Mouse (Mus musculus) adrenal gland, adult 2 months (tissue): ENCODE measurements at regions not wholly inside any gene's neighbourhood (a gene's known extent, or its start where the extent isn't known, plus 50 kb on each side); places are given as distances from the start of the nearest gene placed in this dataset.

Experiments
- DNase-seq: peaks from one replicate; pipeline ENCODE4 v3.0.0; 2021

GRCm38 (mm10) chr15:13765411-13765810 lies 591.9 kb upstream of the Cdh6 start:
- DNase-seq, result no peak

GRCm38 (mm10) chr15:13764587-13764986 lies 591.1 kb upstream of the Cdh6 start:
- DNase-seq, result no peak

GRCm38 (mm10) chr15:13746559-13746958 lies 573.1 kb upstream of the Cdh6 start:
- no peak for DNase-seq

GRCm38 (mm10) chr15:13706276-13706675 lies 532.8 kb upstream of the Cdh6 start:
- DNase-seq, result no peak

- DNase-seq, result no peak
Measured at GRCm38 (mm10) chr15:13705187-13705586, 531.7 kb upstream of the Cdh6 start.

- no peak for DNase-seq
Measured at GRCm38 (mm10) chr15:13668193-13668592, 494.7 kb upstream of the Cdh6 start.

GRCm38 (mm10) chr15:13667278-13667677 lies 493.8 kb upstream of the Cdh6 start:
- DNase-seq, result no peak

GRCm38 (mm10) chr15:13662275-13662674 lies 488.8 kb upstream of the Cdh6 start:
- no peak for DNase-seq

GRCm38 (mm10) chr15:13655038-13655437 lies 481.6 kb upstream of the Cdh6 start:
- no peak for DNase-seq

GRCm38 (mm10) chr15:13635346-13635940 lies 462.0 kb upstream of the Cdh6 start:
- DNase-seq, result no peak

GRCm38 (mm10) chr15:13602133-13602532 lies 428.7 kb upstream of the Cdh6 start:
- DNase-seq, result no peak

- no peak for DNase-seq
Measured at GRCm38 (mm10) chr15:13597856-13598255, 424.4 kb upstream of the Cdh6 start.

- DNase-seq, result no peak
Measured at GRCm38 (mm10) chr15:13593823-13594222, 420.3 kb upstream of the Cdh6 start.

- DNase-seq, result no peak
Measured at GRCm38 (mm10) chr15:13590864-13591263, 417.4 kb upstream of the Cdh6 start.

- peak; percentile 3 for DNase-seq
Measured at GRCm38 (mm10) chr15:13583300-13583699, 409.8 kb upstream of the Cdh6 start.

- no peak for DNase-seq
Measured at GRCm38 (mm10) chr15:13582134-13582533, 408.7 kb upstream of the Cdh6 start.

GRCm38 (mm10) chr15:13573621-13574020 lies 400.1 kb upstream of the Cdh6 start:
- no peak for DNase-seq

GRCm38 (mm10) chr15:13560920-13561319 lies 387.4 kb upstream of the Cdh6 start:
- DNase-seq, result peak; percentile 6

GRCm38 (mm10) chr15:13549207-13549837 lies 375.8 kb upstream of the Cdh6 start:
- DNase-seq, result no peak

- no peak for DNase-seq
Measured at GRCm38 (mm10) chr15:13540026-13540425, 366.6 kb upstream of the Cdh6 start.

- no peak for DNase-seq
Measured at GRCm38 (mm10) chr15:13534017-13534416, 360.5 kb upstream of the Cdh6 start.

GRCm38 (mm10) chr15:13529960-13530359 lies 356.5 kb upstream of the Cdh6 start:
- no peak for DNase-seq

- DNase-seq, result no peak
Measured at GRCm38 (mm10) chr15:13529050-13529449, 355.6 kb upstream of the Cdh6 start.
